Mouse (Mus musculus) heart, postnatal 0 days (tissue): ENCODE results near the gene Pkp4.

Experiments used
- CTCF ChIP-seq: IDR thresholded peaks from 2 replicates; pipeline ENCODE4 v1.5.1; 2016; ENCODE audit warnings: antibody characterized with exemption, control low read depth, low read depth
- EP300 ChIP-seq: IDR thresholded peaks from 2 replicates; pipeline ENCODE4 v1.6.1; 2016; ENCODE audit warnings: antibody characterized with exemption, low read depth

- TF ChIP-seq CTCF (no peak), EP300 (no peak)
These were observed 129.7 kb downstream of the Pkp4 start for GRCm38 (mm10) chr2:59290391-59290790.
